Mouse (Mus musculus) hindbrain, embryonic 10.5 days (tissue): ENCODE data around the gene Ankrd65. TPM values are rescaled to one million over a fixed set of nuclear protein-coding genes. Genes with fewer than 3 reads are reported as not detected.

Experiments
- DNase-seq: peaks from one replicate; pipeline ENCODE4 v3.0.0-alpha.2; 2017; ENCODE audit warnings: low spot score
- H3K27ac ChIP-seq: fragments of 300-500 bp; sonication (generic); 2 replicates; pipeline ENCODE4 v1.5.1; 2016; ENCODE audit warnings: mild to moderate bottlenecking, moderate library complexity
- H3K27me3 ChIP-seq: fragments of 300-500 bp; sonication (generic); 2 replicates; pipeline ENCODE4 v1.6.1; 2016; ENCODE audit warnings: mild to moderate bottlenecking; ENCODE audit not compliant: poor library complexity, insufficient read depth, severe bottlenecking
- H3K36me3 ChIP-seq: fragments of 300-500 bp; sonication (generic); 2 replicates; pipeline ENCODE4 v1.6.1; 2016; ENCODE audit warnings: mild to moderate bottlenecking, moderate library complexity
- H3K4me1 ChIP-seq: fragments of 300-500 bp; sonication (generic); replicated peaks from 2 replicates; pipeline ENCODE4 v1.6.1; 2016; ENCODE audit warnings: mild to moderate bottlenecking
- H3K4me3 ChIP-seq: fragments of 300-500 bp; sonication (generic); 2 replicates; pipeline ENCODE4 v1.5.1; 2016; ENCODE audit warnings: mild to moderate bottlenecking, moderate library complexity
- H3K9me3 ChIP-seq: fragments of 300-500 bp; sonication (generic); 2 replicates; pipeline ENCODE4 v1.6.1; 2016; ENCODE audit warnings: mild to moderate bottlenecking, moderate library complexity
- WGBS: fragments of 180-500 bp; shearing (Covaris S2); methylation state at CpG from one replicate; pipeline ENCODE4 v1.1.7; 2016; 5-methylcytosine and 5-hydroxymethylcytosine counted together
- polyA plus RNA-seq: library from polyadenylated mRNA; unstranded; fragments of >200 nt; fragmentation: Nextera tagmentation; extraction: Ambion mirVana; gene quantifications from 2 replicates; pipeline ENCODE4 v1.2.1, GENCODE M21; 2016

Gene Ankrd65
- polyA plus RNA-seq, 1 experiment from 2014 or later: 0.18 TPM

- Histone ChIP-seq H3K36me3 (peaks cover 30% of the 10 kb centered on the region), H3K27me3 (peaks cover under 1% of the 10 kb centered on the region; the same call in 1 of the 2 replicates), H3K27ac (peak overlapping the region; percentile 91), H3K4me3 (peak overlapping the region; percentile 88), H3K4me1 (peaks cover 43% of the 10 kb centered on the region), H3K9me3 (no peaks in the 10 kb centered on the region)
- WGBS: 2% methylated on average over 69 of the region's 69 CpGs
- DNase-seq: no peak
Observed at GRCm38 (mm10) chr4:155847591-155848352, 57.5 kb downstream of the Ankrd65 start.

GRCm38 (mm10) chr4:155848434-155849095 lies 58.3 kb downstream of the Ankrd65 start:
- no peaks in the 10 kb centered on the region for H3K27me3 ChIP-seq
- peaks cover 43% of the 10 kb centered on the region for H3K4me1 ChIP-seq
- 50% methylated on average over 7 of the region's 7 CpGs for WGBS
- H3K9me3 ChIP-seq: no peaks in the 10 kb centered on the region
- H3K4me3 ChIP-seq: peak overlapping the region; percentile 88
- H3K36me3 ChIP-seq: peaks cover 29% of the 10 kb centered on the region
- no peak for DNase-seq
- H3K27ac ChIP-seq: no peak overlapping the region; the same call in 1 of the 2 replicates

Other genes starting within 250 kb of the Ankrd65 start
- gene Nadk, start 228.1 kb upstream of the Ankrd65 start, polyA plus RNA-seq: 102 and 107 TPM in 2 replicates
- 12.0 and 13.4 TPM in 2 replicates for gene Slc35e2, start 189.0 kb upstream of the Ankrd65 start, polyA plus RNA-seq
- gene Cdk11b, start 165.6 kb upstream of the Ankrd65 start, polyA plus RNA-seq: 61.2 and 76.9 TPM in 2 replicates
- not detected in 2 replicates for gene Gm10563, start 145.0 kb upstream of the Ankrd65 start, polyA plus RNA-seq
- gene Mmp23, start 137.1 kb upstream of the Ankrd65 start, polyA plus RNA-seq: 4.2 and 4.4 TPM in 2 replicates
- 19.5 and 21.8 TPM in 2 replicates for gene Mib2, start 121.2 kb upstream of the Ankrd65 start, polyA plus RNA-seq
- 0.72 and 1.8 TPM in 2 replicates for gene Fndc10, start 96.1 kb upstream of the Ankrd65 start, polyA plus RNA-seq
- 162 and 175 TPM in 2 replicates for gene Ssu72, start 85.6 kb upstream of the Ankrd65 start, polyA plus RNA-seq
- 0.85 and 1.6 TPM in 2 replicates for gene Tmem240, start 55.6 kb upstream of the Ankrd65 start, polyA plus RNA-seq
- 110 and 124 TPM in 2 replicates for gene Atad3a, start 29.3 kb upstream of the Ankrd65 start, polyA plus RNA-seq
- 13.4 and 14.0 TPM in 2 replicates for gene Vwa1, start 15.7 kb upstream of the Ankrd65 start, polyA plus RNA-seq
- gene Tmem88b, start 4.6 kb upstream of the Ankrd65 start, polyA plus RNA-seq: 0.31 and 0.67 TPM in 2 replicates
- 252 and 253 TPM in 2 replicates for gene Mrpl20, start 12.4 kb downstream of the Ankrd65 start, polyA plus RNA-seq
- gene Ccnl2, start 22.1 kb downstream of the Ankrd65 start, polyA plus RNA-seq: 167 and 178 TPM in 2 replicates
- 171 and 186 TPM in 2 replicates for gene Aurkaip1, start 40.8 kb downstream of the Ankrd65 start, polyA plus RNA-seq
- 56.1 and 56.7 TPM in 2 replicates for gene Mxra8, start 49.2 kb downstream of the Ankrd65 start, polyA plus RNA-seq
- gene Dvl1, start 57.0 kb downstream of the Ankrd65 start, polyA plus RNA-seq: 4.3 and 5.1 TPM in 2 replicates
- gene Tas1r3, start 72.9 kb downstream of the Ankrd65 start, polyA plus RNA-seq: 0.37 and 0.41 TPM in 2 replicates
- gene Cptp, start 79.0 kb downstream of the Ankrd65 start, polyA plus RNA-seq: 22.0 and 24.8 TPM in 2 replicates
- 103 and 104 TPM in 2 replicates for gene Ints11, start 79.1 kb downstream of the Ankrd65 start, polyA plus RNA-seq
- gene Pusl1, start 101.3 kb downstream of the Ankrd65 start, polyA plus RNA-seq: 49.4 and 52.8 TPM in 2 replicates
- gene Acap3, start 101.4 kb downstream of the Ankrd65 start, polyA plus RNA-seq: 32.2 and 41.4 TPM in 2 replicates
- 146 and 157 TPM in 2 replicates for gene Ube2j2, start 153.4 kb downstream of the Ankrd65 start, polyA plus RNA-seq
- gene C1qtnf12, start 171.9 kb downstream of the Ankrd65 start, polyA plus RNA-seq: 24.4 and 25.2 TPM in 2 replicates
- 13.8 and 17.2 TPM in 2 replicates for gene B3galt6, start 202.2 kb downstream of the Ankrd65 start, polyA plus RNA-seq
- gene Sdf4, start 202.4 kb downstream of the Ankrd65 start, polyA plus RNA-seq: 131 and 135 TPM in 2 replicates
- gene Tnfrsf4, start 223.4 kb downstream of the Ankrd65 start, polyA plus RNA-seq: 0.30 and 1.3 TPM in 2 replicates
- gene Tnfrsf18, start 235.7 kb downstream of the Ankrd65 start, polyA plus RNA-seq: 1.3 and 1.4 TPM in 2 replicates